9 mouse cellular contexts compared by ENCODE assay signal in genomic region chr3:145131210-145131868, GRCm38 (mm10). TPM values are rescaled to one million over a fixed set of nuclear protein-coding genes. Genes with fewer than 3 reads are reported as not detected.
DNase-seq lines count a peak whose midpoint lies in the region; ATAC-seq and TF ChIP-seq lines count a peak whose summit lies in the region.
"Had no signal": no experiment of that assay in that cellular context is flagged by ENCODE, and none has a peak within 500 bp of the region (broad histone marks: within the 10 kb centered on the region; RNA-seq: fewer than 3 reads in every experiment).

No protein-coding gene starts in this region.

- no peak for TF ChIP-seq POLR2A in MEL (IDR thresholded peaks at IDR 0.05; ENCODE audit: control insufficient read depth in 1 of 2, insufficient read depth in 1 of 2, low read depth in 1 of 2, low read length in 2 of 2, poor library complexity in 1 of 2)

- H3K9me3 ChIP-seq in kidney, embryonic 15.5 days (replicated peaks), result no peaks in the 10 kb centered on the region
- no peaks in the 10 kb centered on the region for H3K9me3 ChIP-seq in MEL (replicated peaks; ENCODE audit: insufficient read depth, low read length)

- no peaks in the 10 kb centered on the region for H3K79me3 ChIP-seq in C2C12 (ENCODE audit: low read depth)

- H3K27ac ChIP-seq in kidney, embryonic 15.5 days, result no peak overlapping the region
- H3K27ac ChIP-seq in MEL (ENCODE audit: control insufficient read depth, low read depth, low read length), result no peak overlapping the region
- H3K27ac ChIP-seq: macrophage had no signal

- no peak overlapping the region for H3K9ac ChIP-seq in kidney, embryonic 15.5 days
- H3K9ac ChIP-seq in MEL (ENCODE audit: control insufficient read depth, low read depth, low read length, poor library complexity, severe bottlenecking), result no peak overlapping the region

- TF ChIP-seq RAD21 in MEL (IDR thresholded peaks at IDR 0.05; ENCODE audit: low read depth, low read length), result peak; percentile 91

- H3K36me3 ChIP-seq in kidney, embryonic 15.5 days, result peaks cover 50% of the 10 kb centered on the region
- H3K36me3 ChIP-seq in C2C12 (ENCODE audit: control insufficient read depth, insufficient read depth) (peaks cover 61% of the 10 kb centered on the region), MEL (ENCODE audit: control insufficient read depth in 1 of 2, insufficient read depth in 2 of 2, low read length in 2 of 2) (peaks cover 0 to 12% of the 10 kb centered on the region in 2 experiments; a peak in 2 of 4 replicates)

- H3K27me3 ChIP-seq in kidney, embryonic 15.5 days, result no peaks in the 10 kb centered on the region
- no peaks in the 10 kb centered on the region for H3K27me3 ChIP-seq in C2C12 (ENCODE audit: control insufficient read depth, insufficient read depth, insufficient read length)
- no peaks in the 10 kb centered on the region for H3K27me3 ChIP-seq in MEL (ENCODE audit: control insufficient read depth in 1 of 2, insufficient read depth in 2 of 2, low read length in 2 of 2)

- WGBS in kidney, embryonic 15.5 days, result 28% methylated on average over 3 of the region's 3 CpGs

- no peaks in the 10 kb centered on the region for H3K4me1 ChIP-seq in kidney, embryonic 15.5 days
- no peaks in the 10 kb centered on the region for H3K4me1 ChIP-seq in MEL (ENCODE audit: control insufficient read depth in 1 of 2, insufficient read depth in 2 of 2, low read length in 2 of 2)

- peak; percentile 34 for TF ChIP-seq CTCF in C2C12 (IDR thresholded peaks at IDR 0.05; ENCODE audit: control insufficient read depth, insufficient read depth, insufficient read length)
- peak; percentile 57 to 89 (median 73); a peak in 5 of 6 replicates for TF ChIP-seq CTCF in MEL (IDR thresholded peaks at IDR 0.05 in 2 of 3, conservative IDR thresholded peaks at IDR 0.05 in 1 of 3; ENCODE audit: control insufficient read depth in 1 of 3, insufficient read depth in 1 of 3, low read depth in 2 of 3, low read length in 3 of 3, poor library complexity in 1 of 3, severe bottlenecking in 1 of 3)

- no peak overlapping the region for H3ac ChIP-seq in C2C12 (ENCODE audit: control insufficient read depth, insufficient read length, low read depth)

- peak; percentile 31 for DNase-seq in kidney, adult 18-20 months
- DNase-seq in MEL (ENCODE audit: low read depth, low spot score), result peak; percentile 79
- DNase-seq in fibroblast of lung, adult 2 months (ENCODE audit: low read depth), result peak; percentile 71
- DNase-seq in kidney, postnatal 4 days, result peak; percentile 67 to 72
- no peak for DNase-seq in spleen, postnatal 4 days (ENCODE audit: low spot score in 2 of 2)

- no peak overlapping the region for H3K4me2 ChIP-seq in kidney, embryonic 15.5 days

- H3K79me2 ChIP-seq in C2C12 (ENCODE audit: control insufficient read depth, insufficient read depth) (no peaks in the 10 kb centered on the region), MEL (ENCODE audit: control insufficient read depth, insufficient read depth, low read length, poor library complexity) (no peaks in the 10 kb centered on the region)

- no peak for TF ChIP-seq EP300 in MEL (IDR thresholded peaks at IDR 0.05; ENCODE audit: low read depth in 1 of 2, low read length in 2 of 2)

- no peak overlapping the region for H3K4me3 ChIP-seq in kidney, embryonic 15.5 days (replicated peaks)
- H3K4me3 ChIP-seq in C2C12 (ENCODE audit: insufficient read depth, poor library complexity, severe bottlenecking), result no peak overlapping the region
- H3K4me3 ChIP-seq in MEL (ENCODE audit: control insufficient read depth in 1 of 2, insufficient read depth in 1 of 2, low read depth in 2 of 2, low read length in 2 of 2), result no peak overlapping the region

- no peak; the same call in 1 of the 2 replicates for ATAC-seq in kidney, embryonic 15.5 days (replicated peaks; ENCODE audit: low FRiP score)
- peak; percentile 71; the same call in 1 of the 2 replicates for ATAC-seq in neutrophil, adult 5-6 weeks (ENCODE audit: extremely low read depth, insufficient number of reproducible peaks, low FRiP score, poor library complexity, severe bottlenecking)

TF ChIP-seq in C2C12, 6 proteins besides CTCF, POLR2A, EP300 and RAD21:
- TF ChIP-seq USF1 (IDR thresholded peaks at IDR 0.05; ENCODE audit: low read depth), result no peak
- no peak for TF ChIP-seq MAX (IDR thresholded peaks at IDR 0.05)
- no peak for TF ChIP-seq FOSL1 (IDR thresholded peaks at IDR 0.05; ENCODE audit: insufficient read depth, low read length, poor library complexity, severe bottlenecking)
- TF ChIP-seq MYOD1 (IDR thresholded peaks at IDR 0.05; ENCODE audit: control insufficient read depth, insufficient read length, low read depth), result no peak
- no peak for TF ChIP-seq CEBPB (IDR thresholded peaks at IDR 0.05; ENCODE audit: low read depth)
- TF ChIP-seq MYOG (IDR thresholded peaks at IDR 0.05; ENCODE audit: control insufficient read depth, extremely low read depth, insufficient read length), result no peak

TF ChIP-seq in MEL, 35 proteins besides CTCF, POLR2A, EP300 and RAD21:
- TF ChIP-seq ETS1 (IDR thresholded peaks at IDR 0.05; ENCODE audit: low read depth, low read length) (no peak), MYC (IDR thresholded peaks at IDR 0.05; ENCODE audit: low read depth, low read length) (no peak), BHLHE40 (IDR thresholded peaks at IDR 0.05; ENCODE audit: borderline replicate concordance, low read depth, low read length) (no peak), E2F4 (IDR thresholded peaks at IDR 0.05; ENCODE audit: borderline replicate concordance, low read depth, low read length) (no peak), TCF12 (IDR thresholded peaks at IDR 0.05; ENCODE audit: low read depth, low read length) (no peak), ELF1 (IDR thresholded peaks at IDR 0.05; ENCODE audit: low read depth, low read length) (no peak), HCFC1 (IDR thresholded peaks at IDR 0.05; ENCODE audit: low read depth, low read length) (0 out of 2 replicates have a peak, but pooled peaks have one; percentile 25), RCOR1 (IDR thresholded peaks at IDR 0.05; ENCODE audit: low read depth, low read length) (no peak), CHD2 (IDR thresholded peaks at IDR 0.05; ENCODE audit: low read length) (no peak), POLR2AphosphoS5 (IDR thresholded peaks at IDR 0.05; ENCODE audit: borderline replicate concordance, low read depth, low read length) (no peak), ZC3H11A (IDR thresholded peaks at IDR 0.05; ENCODE audit: low read depth, low read length) (peak; percentile 78), ZKSCAN1 (IDR thresholded peaks at IDR 0.05; ENCODE audit: low read depth, low read length) (no peak), UBTF (IDR thresholded peaks at IDR 0.05; ENCODE audit: borderline replicate concordance, insufficient read depth, low read depth, low read length) (no peak), MYB (IDR thresholded peaks at IDR 0.05; ENCODE audit: low read depth, low read length) (no peak), USF2 (IDR thresholded peaks at IDR 0.05; ENCODE audit: borderline replicate concordance in 1 of 2, insufficient read depth in 1 of 2, low read depth in 1 of 2, low read length in 2 of 2) (no peak), TAL1 (IDR thresholded peaks at IDR 0.05; ENCODE audit: low read length) (no peak), ZNF384 (IDR thresholded peaks at IDR 0.05; ENCODE audit: low read depth, low read length) (peak; percentile 94), MEF2A (IDR thresholded peaks at IDR 0.05; ENCODE audit: extremely low read depth, insufficient replicate concordance, low read depth, low read length, poor library complexity, severe bottlenecking) (no peak), MAFK (IDR thresholded peaks at IDR 0.05; ENCODE audit: borderline replicate concordance, low read depth, low read length) (no peak), SMC3 (IDR thresholded peaks at IDR 0.05; ENCODE audit: low read depth, low read length) (peak; percentile 84), KAT2A (conservative IDR thresholded peaks at IDR 0.05; ENCODE audit: low read depth, low read length) (no peak), NRF1 (IDR thresholded peaks at IDR 0.05; ENCODE audit: insufficient read depth, low read depth, low read length, poor library complexity, severe bottlenecking) (no peak), TBP (IDR thresholded peaks at IDR 0.05; ENCODE audit: low read depth, low read length) (no peak), SIN3A (IDR thresholded peaks at IDR 0.05; ENCODE audit: low read length) (0 out of 2 replicates have a peak, but pooled peaks have one; percentile 31), JUND (IDR thresholded peaks at IDR 0.05; ENCODE audit: low read depth, low read length) (no peak), NELFE (IDR thresholded peaks at IDR 0.05; ENCODE audit: low read depth, low read length) (no peak)

RNA-seq across cellular contexts. Expression of gene Odf2l, which starts 13.0 kb away (rescaled TPM):
- polyA plus RNA-seq in kidney, embryonic 15.5 days (2015; fragmentation: Nextera tagmentation; extraction: Ambion mirVana), result 17.5 and 18.7 TPM in 2 replicates
- 3.3 TPM for polyA plus RNA-seq in C2C12 (2012; fragmentation: generic; extraction: Trizol)
- total RNA-seq in MEL (2012; rRNA removed), result 12.6 and 15.1 TPM in 2 replicates
- 10 to 100 TPM in 1 of 2 experiments, not detected in 1; 15.0 TPM for polyA plus RNA-seq in MEL (2012; ENCODE audit: insufficient read depth in 1 of 2, insufficient read length in 2 of 2, low read depth in 1 of 2, low replicate concordance in 2 of 2, missing spikeins in 1 of 2)
- 20.5 and 22.7 TPM in 2 replicates for total RNA-seq in neutrophil, adult 5-6 weeks (2017)

RNA-seq across cellular contexts. Expression of gene Clca2, which starts 32.1 kb away (rescaled TPM):
- 0.32 and 0.41 TPM in 2 replicates for polyA plus RNA-seq in kidney, embryonic 15.5 days (2015; fragmentation: Nextera tagmentation; extraction: Ambion mirVana)
- polyA plus RNA-seq in C2C12 (2012; fragmentation: generic; extraction: Trizol), result 0.27 TPM
- total RNA-seq in MEL (2012; rRNA removed), result not detected in 2 replicates
- polyA plus RNA-seq in MEL (2012; ENCODE audit: insufficient read depth in 1 of 2, insufficient read length in 2 of 2, low read depth in 1 of 2, low replicate concordance in 2 of 2, missing spikeins in 1 of 2), result not detected
- total RNA-seq in neutrophil, adult 5-6 weeks (2017), result not detected in 2 replicates
- polyA plus RNA-seq: macrophage had no signal

Comparison
In these comparisons a context has a peak if more than half of its experiments do, and no peak if none do; other contexts are left out.
1. DNase-seq: peak in kidney, adult 18-20 months (single experiment), MEL (single experiment), fibroblast of lung, adult 2 months (single experiment) and kidney, postnatal 4 days (2 of 2); none in spleen, postnatal 4 days (0 of 2).